Mouse (Mus musculus) layer of hippocampus, adult 9-11 months (tissue): ENCODE results near the gene Cnksr2.

Source experiments
- DNase-seq: peaks from one replicate; pipeline ENCODE4 v3.0.0; 2022

Gene Cnksr2

DNA sequence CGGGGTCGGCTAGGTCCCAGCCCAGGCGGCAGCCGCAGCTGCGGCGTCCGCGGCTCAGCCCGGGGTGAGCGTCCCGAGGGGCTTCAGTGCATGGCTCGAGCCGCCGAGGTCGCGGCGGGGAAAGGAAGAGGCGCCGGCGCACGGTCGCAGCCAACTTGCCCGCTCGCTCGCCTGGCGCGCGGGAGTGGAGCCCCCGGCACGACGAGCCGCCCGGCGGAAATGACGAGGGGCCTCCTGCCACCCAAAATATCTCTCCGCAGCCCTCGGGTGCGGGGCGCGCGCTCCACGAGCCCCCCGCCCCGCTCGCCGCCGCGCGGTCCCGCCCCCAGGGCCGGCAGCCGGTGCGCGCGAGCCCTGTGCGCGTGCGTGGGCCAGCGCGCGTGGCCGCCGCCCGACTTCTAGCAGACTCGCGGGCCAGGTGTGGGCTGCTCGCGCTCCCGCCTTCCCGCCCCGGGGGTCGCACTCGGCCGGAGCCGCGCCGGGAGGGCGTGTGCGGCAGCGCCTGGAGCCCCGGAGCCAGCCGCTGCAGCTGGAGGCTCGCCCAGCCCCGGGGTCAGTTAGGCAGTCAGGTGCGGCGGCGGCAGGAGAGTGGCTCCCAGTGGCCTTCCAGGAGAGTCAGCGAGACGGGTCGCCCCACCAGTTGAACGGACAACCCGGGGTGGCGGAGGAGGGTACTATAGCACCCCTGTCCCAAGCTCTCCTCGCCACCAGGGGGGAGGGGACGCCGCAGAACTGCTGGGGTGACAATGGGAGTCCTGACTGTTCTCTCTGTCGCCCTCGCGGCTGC is at the start of gene Cnksr2:
Cnksr2 (minus strand) TSS at position 238 of the 787 bp plus-strand sequence.
- peak; percentile 44 for DNase-seq

DNA sequence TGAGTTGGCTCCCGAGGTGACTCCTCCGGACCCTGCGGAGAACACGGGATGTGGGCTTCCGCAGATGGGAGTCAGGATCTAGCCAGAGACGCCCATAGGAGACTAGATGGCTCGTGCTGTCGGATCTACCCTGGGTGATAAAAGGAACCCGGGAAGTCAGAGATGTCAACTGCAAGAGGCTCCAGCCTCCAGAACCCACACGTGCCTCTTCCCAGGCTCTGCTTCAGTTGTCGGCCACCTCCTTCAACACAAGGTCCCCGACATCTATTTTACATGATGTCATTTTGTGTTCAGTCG is 698 bp upstream of the Cnksr2 start:
- DNase-seq = no peak

DNA sequence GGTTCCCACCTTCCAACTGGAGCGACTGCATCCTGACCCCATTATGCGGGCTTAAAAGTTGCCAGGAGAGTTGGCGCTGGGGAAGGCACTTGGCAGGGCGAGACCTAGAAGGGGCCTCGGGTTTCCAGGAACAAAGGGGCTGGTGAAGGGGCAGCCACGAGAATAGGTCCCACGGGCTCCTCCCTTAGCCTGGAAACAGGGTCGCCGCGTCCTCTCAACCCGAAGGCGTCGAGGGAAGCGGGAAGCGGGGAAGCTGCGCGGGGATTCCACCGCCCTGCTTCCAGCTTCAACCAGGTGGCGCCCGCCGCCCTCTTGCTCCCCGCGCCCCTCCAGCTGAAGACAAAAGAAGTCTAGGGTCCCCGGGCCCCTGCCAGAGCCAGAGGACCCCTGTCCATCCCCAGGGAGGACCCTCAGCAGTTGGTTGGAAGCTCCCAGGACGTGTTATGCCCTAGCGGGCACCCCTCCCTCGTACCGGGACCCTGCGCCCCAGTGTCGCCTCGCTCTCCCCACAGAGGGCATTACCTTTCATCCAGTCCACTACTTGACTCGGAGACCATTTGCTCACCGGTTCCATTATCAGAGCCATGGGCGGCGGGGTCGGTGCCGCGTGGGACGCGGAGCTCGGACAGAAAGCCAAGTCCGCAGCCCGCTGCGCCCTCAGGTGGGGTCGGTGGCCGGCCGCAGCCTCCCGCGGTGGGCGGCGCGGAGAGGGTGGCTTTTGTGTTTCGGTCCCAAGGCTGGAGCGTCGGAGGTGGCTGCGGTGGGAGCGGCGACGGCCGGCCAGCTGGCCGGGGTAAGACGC is 638 bp downstream of the Cnksr2 start:
- no peak for DNase-seq

DNA sequence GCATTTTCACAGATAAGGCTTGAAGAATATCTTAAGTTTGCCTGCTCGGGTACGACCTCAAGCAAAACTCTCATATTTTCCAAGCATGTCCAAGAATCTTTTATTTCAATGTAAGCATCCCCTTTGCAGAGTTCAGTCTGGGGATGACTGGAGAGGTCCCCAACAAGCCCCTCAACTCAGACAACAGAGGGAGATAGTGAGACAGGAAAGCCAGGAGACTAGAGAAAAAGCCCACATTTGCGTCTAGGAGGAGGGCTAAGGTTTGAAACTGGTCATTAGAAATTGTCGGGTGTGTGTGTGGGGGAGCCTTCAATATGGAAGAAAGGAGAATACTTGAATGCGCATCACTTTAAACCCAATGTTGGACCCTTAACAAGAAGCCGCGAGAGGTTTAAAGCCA is 1.4 kb downstream of the Cnksr2 start:
- no peak for DNase-seq

DNA sequence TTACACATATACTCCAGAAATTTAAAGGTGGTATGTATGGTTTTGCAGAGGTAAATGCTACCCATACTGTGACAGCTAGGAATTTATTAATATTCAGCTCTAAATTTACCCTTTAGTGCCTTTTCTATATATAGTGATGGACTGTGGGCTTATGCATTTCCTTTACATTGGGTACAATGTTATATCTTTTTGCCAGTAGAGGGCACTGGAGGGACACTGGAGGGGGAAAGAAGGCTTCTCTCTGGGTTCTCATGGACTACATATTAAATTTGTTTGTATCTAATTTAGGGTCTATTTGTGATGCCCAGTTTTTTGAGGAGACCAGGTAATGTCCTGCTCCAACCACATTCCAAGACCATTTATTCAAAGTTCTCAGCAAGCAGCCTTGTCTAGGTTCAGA is 91.4 kb downstream of the Cnksr2 start:
- no peak for DNase-seq

DNA sequence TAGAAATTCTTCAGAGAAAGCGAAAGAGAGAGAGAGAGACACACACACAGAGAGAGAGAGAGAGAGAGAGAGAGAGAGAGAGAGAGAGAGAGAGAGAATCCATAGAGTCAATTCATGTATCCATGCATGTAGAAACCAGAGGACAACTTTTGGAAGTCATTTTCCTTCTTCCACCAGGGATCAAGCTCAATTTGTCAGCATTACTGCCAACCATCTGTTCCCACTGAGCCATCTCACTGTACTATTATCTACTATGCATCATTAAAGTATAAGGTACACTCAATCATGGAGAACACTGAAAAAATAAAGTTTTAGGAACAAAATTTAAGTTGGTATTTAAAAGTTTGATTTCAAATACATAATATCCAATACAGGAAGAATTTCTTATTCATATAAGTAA is 93.8 kb downstream of the Cnksr2 start:
- DNase-seq = no peak

DNA sequence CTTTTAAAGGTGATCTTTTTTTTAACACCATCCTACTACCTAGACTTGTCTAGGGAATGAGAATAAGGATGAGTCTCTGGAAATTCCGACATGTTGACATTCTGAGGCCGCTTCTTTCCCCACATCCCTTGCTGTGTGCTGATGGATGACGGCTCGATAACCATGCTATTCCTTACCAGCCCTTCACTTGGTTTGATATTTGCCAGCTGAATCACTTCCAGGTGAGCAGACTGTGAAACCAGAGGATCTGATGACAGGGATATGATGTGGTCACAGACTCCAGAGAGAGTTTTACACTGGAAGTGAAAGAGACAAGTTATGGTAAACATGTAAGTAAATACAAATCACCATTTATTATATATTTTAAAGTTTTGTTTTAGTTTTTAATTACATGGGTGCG is 98.0 kb downstream of the Cnksr2 start:
- DNase-seq = no peak

DNA sequence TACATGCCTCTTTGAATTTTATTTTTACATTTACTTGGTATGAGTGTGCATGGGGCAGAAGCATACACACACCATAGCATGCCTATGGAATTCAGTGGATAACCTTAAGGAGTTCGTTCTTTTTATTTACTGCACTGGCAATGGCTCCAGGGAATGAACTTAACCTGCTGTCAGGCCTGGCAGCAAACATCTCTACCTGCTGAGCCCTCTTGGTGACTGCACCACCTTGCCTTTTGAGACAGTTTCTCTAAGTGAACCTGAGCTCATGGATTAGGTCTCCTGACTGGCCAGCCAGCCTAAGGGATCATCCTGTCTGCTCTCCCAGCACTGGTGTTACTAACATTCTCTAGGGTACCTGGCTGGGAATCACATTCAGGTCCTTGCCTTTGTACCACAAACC is 106.5 kb downstream of the Cnksr2 start:
- DNase-seq = no peak

DNA sequence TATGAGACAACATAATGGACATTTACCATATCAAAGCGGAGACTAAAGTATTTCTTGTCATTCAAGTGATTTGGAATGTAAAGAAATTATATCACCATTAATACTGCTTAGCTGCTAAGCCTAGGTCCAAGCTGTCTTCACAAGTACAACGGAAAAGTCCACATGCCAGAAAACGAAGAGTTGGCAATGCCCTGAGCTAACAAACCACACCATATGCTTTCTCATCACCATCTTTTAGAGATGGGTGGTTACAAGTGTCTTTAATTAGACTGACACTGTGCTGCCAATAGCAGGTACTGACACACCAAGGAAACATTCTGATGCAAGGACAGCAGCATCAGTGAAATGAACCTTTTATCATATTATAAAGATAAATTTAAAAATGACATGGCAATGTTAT is 123.0 kb downstream of the Cnksr2 start:
- no peak for DNase-seq

DNA sequence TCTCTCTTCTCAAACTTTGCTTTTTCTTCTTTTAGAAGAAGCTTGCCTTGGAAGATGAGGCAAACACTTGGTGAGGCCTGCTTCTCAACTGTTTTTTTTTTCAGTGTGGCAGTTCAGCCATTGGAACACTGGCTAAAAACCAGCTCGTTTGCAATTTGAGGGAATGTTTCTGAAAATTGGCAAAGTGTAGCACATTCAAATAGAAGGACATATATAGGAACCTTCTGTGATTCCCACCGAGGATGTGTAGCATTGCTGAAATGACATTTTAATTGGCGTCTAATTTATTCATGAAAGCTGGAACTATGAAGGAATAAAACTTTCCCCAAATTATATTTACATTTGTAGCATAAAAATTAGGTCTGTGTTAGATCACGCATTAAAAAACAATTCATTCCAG is 213.1 kb downstream of the Cnksr2 start:
- DNase-seq = no peak

DNA sequence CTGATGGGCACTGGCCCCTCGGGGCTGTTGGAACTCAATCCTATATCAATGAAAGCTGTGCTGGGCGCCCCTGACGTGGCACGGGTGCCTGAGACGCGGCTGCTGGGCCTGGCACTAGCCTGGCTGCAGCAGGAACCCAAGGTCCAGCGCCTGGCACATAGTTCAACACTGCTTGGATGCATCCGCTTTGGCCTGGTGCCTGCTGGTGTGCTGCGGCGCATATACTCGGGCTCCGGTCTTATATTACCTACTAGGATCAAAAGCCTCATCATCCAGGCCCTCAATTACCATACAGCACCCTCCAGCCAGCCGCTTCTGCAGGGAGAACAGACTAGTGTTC is 224.2 kb downstream of the Cnksr2 start:
- no peak for DNase-seq

DNA sequence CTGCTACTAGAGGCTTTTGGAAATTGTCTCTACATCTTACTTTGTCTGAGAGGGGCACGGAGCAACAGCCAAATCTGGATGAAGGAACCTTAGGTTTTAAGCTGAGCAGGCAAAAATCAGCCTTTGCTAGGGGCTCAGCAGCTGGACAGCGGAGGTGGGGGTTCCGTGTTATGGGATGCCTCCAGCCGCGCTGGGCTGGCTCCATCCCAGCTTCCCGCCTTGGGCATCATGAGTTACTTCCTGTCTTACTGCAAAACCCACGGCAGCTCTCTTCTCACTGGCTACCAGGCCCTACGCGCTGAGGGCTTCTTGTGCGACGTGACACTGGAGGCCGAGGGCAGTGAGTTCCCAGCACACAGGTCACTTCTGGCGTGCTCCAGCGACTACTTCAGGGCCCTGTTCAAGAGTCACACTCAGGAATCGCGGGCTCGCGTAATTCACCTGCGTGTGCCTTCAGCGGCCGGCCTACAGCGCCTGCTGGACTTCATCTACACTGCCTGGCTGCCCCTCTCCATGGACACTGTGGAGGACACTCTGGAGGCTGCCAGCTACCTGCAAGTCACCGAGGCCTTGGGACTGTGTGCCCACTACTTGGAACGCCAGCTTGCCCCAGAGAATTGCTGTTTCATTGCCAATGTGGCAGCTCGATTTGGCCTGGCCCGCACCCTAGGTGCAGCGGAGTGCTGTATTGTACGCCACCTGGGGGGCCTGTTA is 224.7 kb downstream of the Cnksr2 start, which contains the start of gene Klhl34:
Klhl34 (plus strand) TSS at position 229 of the 714 bp plus-strand sequence.
- no peak for DNase-seq

DNA sequence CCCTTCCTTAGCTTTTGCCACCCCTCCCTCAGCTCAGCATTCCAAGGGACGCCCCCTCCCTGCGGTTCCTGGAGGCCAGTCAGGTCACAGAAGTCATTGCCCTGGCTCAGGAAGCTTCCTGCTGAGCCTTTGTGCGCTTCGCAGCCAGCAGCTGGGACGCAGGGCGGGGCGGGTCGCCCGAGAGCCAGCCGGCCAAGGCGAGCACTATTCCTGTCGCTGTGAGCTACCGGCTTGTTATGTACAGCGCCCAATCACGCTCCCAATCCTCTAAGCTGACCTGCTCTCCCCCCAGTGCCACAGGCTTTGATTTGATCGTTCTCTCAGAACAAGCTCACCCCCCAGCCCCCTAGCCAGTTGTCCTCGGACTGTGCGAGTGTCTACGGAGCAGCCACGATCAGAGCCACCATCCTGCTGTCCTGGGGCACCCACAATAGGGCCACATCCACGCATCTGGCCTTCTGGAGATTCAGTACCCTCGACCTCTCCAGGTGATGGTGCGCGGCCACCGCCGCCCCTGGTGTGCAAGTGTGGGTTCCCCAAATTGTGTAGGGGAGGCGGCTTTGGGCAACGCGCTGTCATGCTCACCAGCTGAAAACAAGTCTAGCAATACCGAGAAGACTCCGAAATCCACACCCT is 225.4 kb downstream of the Cnksr2 start:
- DNase-seq = no peak

DNA sequence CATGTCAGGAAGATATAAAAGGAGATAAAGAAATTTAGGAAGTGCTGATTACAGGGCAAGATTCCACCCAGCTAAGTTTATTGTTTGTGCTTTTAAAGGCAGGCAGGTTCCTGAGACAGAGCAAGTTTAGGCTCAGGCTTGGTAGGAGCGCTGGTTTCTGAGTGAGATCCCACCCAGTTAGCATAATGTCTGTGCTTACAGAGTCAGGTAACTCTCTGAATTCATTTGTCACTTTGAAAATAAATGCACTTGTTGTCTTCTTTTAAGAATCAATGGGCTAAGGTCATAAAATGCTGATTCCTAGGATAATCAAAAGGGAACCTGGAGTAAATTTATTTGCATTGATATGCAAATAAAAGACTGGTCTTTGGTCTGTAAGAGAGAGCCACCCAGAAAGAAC is 233.4 kb downstream of the Cnksr2 start:
- DNase-seq = no peak

DNA sequence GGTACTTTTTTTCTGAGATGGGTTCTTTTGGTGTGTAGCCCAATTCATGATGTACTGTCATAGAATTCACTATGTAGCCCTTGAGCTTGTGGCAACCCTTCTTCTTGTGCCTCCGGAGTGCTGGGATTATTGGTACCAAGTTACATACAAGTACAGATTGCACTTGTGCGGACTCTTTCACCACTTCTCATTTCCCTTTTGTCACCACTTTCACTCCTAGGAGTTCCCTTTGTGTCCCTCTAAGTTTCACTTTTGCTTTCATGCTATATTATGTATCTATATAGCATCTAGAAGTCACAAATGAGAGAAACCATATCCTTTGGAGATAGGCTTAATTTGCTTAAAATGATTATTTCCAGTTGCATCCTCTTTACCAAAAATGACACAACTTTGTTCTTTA is 241.4 kb downstream of the Cnksr2 start:
- DNase-seq = no peak
